Mouse (Mus musculus): Measurements from ENCODE around the gene Tlcd2. TPM values are rescaled to one million over a fixed set of nuclear protein-coding genes. Genes with fewer than 3 reads are reported as not detected.
A peak's percentile ranks its signal among the peaks of the same experiment; 100 is the strongest.
"Not testable (repeated sequence)": the region's sequence is repeated elsewhere in the genome, so short reads cannot be mapped to it uniquely, and the experiment has no call there.

Gene Tlcd2
- polyA plus RNA-seq, 1 experiment: 1.3 TPM

DNA sequence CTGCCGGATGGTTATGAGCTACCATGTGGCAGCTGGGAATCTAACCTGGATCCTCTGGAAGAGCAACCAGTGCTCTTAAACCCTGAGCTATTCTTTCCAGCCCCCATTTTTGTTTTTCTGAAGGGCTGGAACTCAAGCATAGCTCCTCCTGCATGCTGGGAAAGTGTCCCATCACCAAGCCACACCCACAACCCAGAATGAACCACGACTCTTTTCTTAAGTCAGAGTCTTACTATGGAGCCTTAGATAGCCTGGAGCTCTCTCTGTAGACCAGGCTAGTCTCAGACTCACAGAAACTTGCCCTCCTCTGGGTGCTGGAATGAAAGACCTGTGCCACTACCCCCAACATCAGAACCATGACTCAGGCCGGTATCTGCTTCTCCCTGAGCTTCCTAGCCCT lies 12.9 kb upstream of the Tlcd2 start:
- DNase-seq (ENCODE audit: extremely low spot score in 1 of 2, low spot score in 1 of 2): no peak

DNA sequence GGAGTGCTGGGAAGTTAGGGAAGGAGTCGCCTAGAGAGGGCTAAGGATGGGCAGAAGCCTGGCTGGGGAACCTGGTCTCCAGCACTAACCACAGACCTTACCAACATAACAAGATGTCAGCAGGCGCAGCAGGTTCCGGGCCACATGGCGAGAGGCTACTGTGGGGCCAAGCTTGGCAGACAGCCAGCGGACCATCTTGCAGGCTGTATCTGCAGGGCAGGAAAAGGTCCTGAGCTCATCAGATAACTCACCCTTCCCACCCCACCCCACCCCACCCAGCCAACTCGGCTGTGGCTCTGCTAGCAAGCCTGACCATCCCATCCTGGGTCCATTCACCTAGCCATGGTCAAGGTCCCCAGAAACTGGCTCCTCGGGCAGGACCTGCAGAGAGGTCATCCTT lies 11.8 kb upstream of the Tlcd2 start:
- no peak for DNase-seq (ENCODE audit: extremely low spot score in 1 of 2, low spot score in 1 of 2)

DNA sequence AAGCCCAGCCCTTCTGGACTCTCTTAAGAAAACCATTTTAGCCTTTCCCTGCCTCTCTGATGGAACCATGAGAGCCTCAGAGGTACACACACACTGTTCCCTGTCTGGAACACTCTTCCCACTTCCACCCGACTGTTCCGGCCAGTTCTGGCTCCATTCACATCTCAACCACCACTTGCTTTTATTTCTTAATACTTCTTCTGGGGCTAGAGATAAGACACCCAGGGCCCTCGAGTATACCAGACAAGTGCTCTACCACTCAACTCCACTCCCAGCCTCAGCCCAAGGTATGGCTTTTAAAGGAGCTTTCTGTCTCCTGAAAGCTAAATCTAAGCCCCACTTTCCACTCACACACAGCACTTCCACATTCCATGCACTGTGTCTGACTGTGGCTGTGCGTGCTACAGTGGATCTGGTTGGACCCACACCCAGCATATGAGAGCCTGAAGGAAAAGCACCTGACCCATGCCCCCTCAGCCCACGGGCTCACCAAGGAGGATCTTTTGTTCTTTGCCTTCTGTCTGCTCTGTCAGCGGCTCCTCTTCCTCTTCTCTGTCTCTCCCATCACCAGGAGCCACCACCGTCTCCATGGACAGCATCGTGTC lies 11.1 kb upstream of the Tlcd2 start:
- DNase-seq (ENCODE audit: extremely low spot score in 1 of 2, low spot score in 1 of 2): no peak

DNA sequence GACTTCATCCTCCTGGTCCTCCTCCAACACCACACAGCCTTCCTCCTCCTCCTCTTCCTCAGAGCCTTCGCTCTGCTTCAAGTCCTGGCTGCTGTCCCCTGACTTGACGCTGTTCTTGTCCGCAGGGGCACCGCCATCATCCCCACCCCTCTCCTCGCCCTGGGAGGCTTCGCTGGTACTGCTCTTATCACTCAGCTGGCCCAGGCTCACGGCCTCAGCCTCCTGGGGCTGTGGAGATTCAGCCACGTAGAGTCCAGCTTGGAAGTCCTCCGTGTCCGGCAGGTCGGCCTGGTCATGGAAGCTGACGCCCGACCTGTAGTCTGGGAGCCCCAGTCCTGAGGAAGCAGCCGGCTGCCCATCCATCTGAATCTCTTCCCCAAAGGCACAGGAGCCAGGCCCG lies 10.6 kb upstream of the Tlcd2 start:
- DNase-seq (ENCODE audit: extremely low spot score in 1 of 2, low spot score in 1 of 2): no peak

- DNase-seq (ENCODE audit: extremely low spot score in 1 of 2, low spot score in 1 of 2): no peak
These were observed 9.4 kb upstream of the Tlcd2 start for GRCm38 (mm10) chr11:75452081-75452480.

DNA sequence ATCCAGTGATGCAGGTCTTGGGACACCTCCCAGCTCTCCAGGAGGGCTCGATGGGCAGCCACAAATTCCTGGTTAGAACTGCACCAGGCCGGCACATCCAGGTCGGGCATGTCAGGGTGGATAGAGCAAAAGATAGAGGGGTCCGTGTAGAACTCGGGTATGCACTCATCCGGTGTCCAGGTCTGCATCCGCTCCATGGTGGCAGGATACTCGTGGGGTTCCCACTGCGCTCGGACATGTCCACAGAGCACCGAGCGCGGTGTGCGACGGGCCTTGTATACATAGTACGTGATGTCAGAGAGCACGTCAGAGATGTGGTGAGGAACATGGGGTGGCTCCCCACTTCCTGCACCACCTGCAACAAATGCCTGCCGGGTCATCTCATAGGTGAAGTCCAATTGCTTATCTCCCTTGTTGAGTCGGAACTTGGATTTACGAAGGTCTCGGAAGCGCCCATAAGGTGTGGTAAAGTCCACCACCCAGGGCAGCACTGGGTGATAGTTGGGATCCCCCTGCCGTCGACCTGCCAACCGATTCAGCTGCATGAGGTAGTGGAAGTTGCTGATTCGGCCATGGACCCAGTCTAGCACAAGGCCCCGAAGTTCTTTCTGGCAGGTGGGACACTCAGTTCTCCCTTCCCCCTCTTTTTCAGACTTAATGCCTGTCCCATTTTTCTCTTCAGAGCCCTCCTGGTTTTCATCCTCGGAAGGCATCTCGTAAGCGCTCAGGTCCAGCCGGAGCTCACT lies 8.5 kb upstream of the Tlcd2 start:
- DNase-seq (ENCODE audit: extremely low spot score in 1 of 2, low spot score in 1 of 2): no peak

- DNase-seq (ENCODE audit: extremely low spot score in 1 of 2, low spot score in 1 of 2): peak; percentile 85 to 90
These were observed 7.3 kb upstream of the Tlcd2 start, which contains the start of gene Wdr81 for GRCm38 (mm10) chr11:75453991-75454930. TSS of gene Wdr81 (minus strand) at chr11:75454717.

DNA sequence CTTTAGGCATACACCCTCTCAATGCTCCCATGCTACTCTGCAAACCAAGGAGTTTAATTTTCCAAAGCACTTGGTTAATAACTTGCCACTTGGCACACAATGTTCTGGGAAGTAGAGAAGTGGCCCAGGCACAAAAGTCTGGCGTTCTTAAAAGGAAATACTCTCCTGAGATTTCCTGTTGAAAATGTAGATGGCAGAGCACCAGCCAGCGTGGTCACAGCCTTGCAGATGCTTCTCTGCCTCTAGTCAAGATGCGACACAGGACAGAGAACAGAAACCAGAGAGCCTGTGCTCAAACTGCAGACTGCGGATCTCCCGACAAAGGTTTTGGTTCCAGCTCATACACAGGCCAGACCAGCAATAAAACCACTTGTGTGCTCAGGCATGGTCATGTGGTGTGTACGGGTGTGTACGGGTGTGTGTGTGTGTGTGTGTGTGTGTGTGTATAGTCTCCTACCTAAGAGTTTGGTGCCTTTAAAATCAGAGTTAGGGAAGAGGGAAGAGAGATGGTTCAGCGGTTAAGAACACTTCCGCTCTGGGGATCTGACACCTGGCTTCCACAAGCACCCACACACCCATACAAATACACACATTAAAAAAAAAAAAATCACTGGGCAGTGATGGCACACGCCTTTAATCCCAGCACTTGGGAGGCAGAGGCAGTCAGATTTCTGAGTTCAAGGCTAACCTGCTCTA lies 6.3 kb upstream of the Tlcd2 start:
- no peak for DNase-seq (ENCODE audit: extremely low spot score in 1 of 2, low spot score in 1 of 2)

GRCm38 (mm10) chr11:75455971-75456370 lies 5.5 kb upstream of the Tlcd2 start:
- not testable (repeated sequence) for DNase-seq (ENCODE audit: extremely low spot score in 1 of 2, low spot score in 1 of 2)

GRCm38 (mm10) chr11:75456440-75456871 lies 5.1 kb upstream of the Tlcd2 start:
- DNase-seq (ENCODE audit: extremely low spot score in 1 of 2, low spot score in 1 of 2): no peak

DNA sequence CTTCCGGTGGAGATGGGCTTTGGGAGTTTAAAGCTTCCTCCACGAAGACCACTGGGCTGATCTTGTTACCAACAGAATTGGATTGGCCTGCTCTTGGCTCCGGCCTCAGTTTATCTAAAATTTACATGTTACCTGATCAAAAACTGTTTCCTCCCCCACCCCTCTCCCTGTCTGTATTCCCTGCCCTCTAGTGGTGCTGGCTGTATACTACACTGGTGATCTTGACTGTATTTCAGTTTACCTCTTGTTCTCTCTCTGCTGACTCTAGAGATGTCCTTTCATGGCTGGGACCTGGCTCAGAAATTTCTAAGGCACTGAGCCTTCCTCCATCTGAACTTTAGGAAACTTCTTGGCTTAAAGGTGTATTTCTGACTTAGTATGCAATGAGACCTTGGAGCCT lies 3.3 kb upstream of the Tlcd2 start:
- DNase-seq (ENCODE audit: extremely low spot score in 1 of 2, low spot score in 1 of 2): peak in 1 of 2 experiments; percentile 65

DNA sequence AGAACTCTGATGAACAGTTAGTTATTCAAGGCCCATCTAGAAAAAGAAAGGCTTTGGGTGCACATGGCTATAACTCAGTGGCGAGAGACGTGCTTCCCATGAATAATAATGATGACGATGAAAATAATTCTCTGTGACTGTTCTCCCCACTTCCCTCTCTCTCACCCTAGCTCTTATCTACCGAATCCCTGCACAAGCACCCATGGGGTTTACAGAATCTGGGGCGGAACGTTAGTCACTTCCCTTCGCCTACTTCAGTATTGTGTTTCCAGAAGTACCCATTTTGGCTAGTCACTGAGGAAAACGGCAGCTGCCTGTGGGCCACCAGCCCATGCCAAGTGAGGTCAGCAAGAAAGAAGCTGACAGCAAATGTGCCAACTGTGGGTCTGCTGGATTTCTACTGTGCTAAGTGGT lies 2.9 kb upstream of the Tlcd2 start:
- DNase-seq (ENCODE audit: extremely low spot score in 1 of 2, low spot score in 1 of 2): no peak

DNA sequence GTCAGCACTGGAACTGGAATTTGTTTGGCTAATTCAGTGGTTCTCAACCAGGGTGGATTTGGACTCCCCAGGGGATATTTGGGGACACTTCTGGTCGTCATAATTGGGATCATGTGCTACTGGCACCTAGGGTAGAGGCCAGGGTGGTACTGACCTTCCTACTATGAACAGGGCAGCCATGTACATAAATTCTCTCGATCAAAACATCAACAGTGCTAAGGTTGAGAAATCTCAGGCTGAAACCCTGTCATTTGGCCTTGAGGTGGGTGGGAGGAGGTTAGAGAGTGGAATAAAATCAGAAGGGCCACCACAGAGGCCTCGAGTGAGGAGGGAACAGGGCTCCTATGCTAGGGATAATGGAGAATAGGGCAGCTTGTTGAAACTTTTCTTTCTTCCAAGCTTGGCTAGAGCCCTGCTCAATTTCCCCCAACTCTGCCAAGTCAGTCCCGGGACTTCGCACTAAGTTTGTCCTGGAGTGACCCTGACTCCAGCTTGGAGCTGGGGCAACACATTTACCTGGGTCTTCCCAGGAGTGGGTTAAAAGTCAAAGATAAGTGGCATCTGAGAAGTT lies 2.3 kb upstream of the Tlcd2 start:
- DNase-seq (ENCODE audit: extremely low spot score in 1 of 2, low spot score in 1 of 2): no peak

DNA sequence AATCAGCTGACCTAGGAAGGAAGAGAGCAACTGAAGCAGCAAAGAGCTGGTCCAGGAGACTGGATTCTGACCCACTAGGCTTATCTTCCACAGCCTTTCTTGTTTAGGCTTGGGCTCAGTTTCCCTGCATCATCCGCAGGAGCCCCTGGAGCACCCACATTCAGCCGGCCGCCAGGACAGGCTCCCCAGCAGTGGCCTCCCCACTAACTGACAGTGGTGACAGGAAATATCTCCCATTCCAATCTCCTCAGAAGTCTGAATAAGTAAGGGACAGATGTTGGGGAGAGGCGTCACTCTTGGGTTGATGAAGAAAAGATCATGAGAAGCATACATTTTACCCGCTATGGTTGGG lies 1.8 kb upstream of the Tlcd2 start:
- DNase-seq (ENCODE audit: extremely low spot score in 1 of 2, low spot score in 1 of 2): no peak

- peak; percentile 93 to 96 for DNase-seq (ENCODE audit: extremely low spot score in 1 of 2, low spot score in 1 of 2)
These were observed 1.2 kb upstream of the Tlcd2 start for GRCm38 (mm10) chr11:75460103-75460843.

GRCm38 (mm10) chr11:75461743-75462252 lies 283 bp downstream of the Tlcd2 start:
- no peak for DNase-seq (ENCODE audit: extremely low spot score in 1 of 2, low spot score in 1 of 2)

GRCm38 (mm10) chr11:75462253-75462783 lies 803 bp downstream of the Tlcd2 start:
- DNase-seq (ENCODE audit: extremely low spot score in 1 of 2, low spot score in 1 of 2): peak in 1 of 2 experiments; percentile 44

- peak in 1 of 2 experiments; percentile 73 for DNase-seq (ENCODE audit: extremely low spot score in 1 of 2, low spot score in 1 of 2)
These were observed 1.4 kb downstream of the Tlcd2 start for GRCm38 (mm10) chr11:75462865-75463336.

DNA sequence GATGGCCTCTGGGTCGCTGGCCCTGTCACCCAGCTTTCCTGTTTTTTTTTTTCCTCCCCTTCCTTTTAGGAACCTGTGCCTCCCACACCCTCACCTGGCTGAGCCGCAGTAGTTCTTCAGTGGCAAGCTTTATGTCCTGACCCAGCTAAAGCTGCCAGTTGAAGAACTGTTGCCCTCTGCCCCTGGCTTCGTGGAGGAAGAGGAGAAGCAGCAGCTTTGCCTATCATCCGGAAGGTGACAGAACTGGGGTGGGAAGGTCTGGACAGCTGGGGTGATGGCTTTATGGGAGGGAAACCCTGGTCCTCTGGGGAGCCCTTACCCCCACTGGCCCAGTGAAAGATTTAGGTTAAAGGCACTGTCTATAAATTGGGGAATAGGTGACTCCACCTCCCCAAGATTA lies 2.1 kb downstream of the Tlcd2 start:
- DNase-seq (ENCODE audit: extremely low spot score in 1 of 2, low spot score in 1 of 2): no peak

Measured in frontal cortex, adult 2 months (tissue).